Mouse (Mus musculus): ENCODE measurements around the gene Phactr3. TPM values are rescaled to one million over a fixed set of nuclear protein-coding genes. Genes with fewer than 3 reads are reported as not detected.

The Phactr3 gene
- polyA plus RNA-seq, 1 experiment from 2014 or later: 1.8 TPM

- Histone ChIP-seq H3K36me3 (ENCODE audit: control insufficient read depth, insufficient read depth, low read length) (no peaks in the 10 kb centered on the region), H3K4me2 (ENCODE audit: low read depth, low read length) (no peak overlapping the region), H3K9me3 (ENCODE audit: control insufficient read depth, low read length) (no peaks in the 10 kb centered on the region), H3K9ac (ENCODE audit: low read depth, low read length) (no peak overlapping the region), H3K27ac (replicated peaks; ENCODE audit: low read depth, low read length) (no peak overlapping the region), H3K4me3 (ENCODE audit: low read depth, low read length) (no peak overlapping the region), H3K4me1 (ENCODE audit: control insufficient read depth, insufficient read depth, low read length) (no peaks in the 10 kb centered on the region), H3K27me3 (replicated peaks; ENCODE audit: control insufficient read depth, insufficient read depth, low read length) (no peaks in the 10 kb centered on the region)
- DNase-seq (ENCODE audit: low spot score) (no peak), ATAC-seq (ENCODE audit: low read depth) (no peak)
- 65% methylated on average over 4 of the region's 4 CpGs for WGBS
Measured at GRCm38 (mm10) chr2:178218461-178218860, 99.7 kb downstream of the Phactr3 start.

DNA sequence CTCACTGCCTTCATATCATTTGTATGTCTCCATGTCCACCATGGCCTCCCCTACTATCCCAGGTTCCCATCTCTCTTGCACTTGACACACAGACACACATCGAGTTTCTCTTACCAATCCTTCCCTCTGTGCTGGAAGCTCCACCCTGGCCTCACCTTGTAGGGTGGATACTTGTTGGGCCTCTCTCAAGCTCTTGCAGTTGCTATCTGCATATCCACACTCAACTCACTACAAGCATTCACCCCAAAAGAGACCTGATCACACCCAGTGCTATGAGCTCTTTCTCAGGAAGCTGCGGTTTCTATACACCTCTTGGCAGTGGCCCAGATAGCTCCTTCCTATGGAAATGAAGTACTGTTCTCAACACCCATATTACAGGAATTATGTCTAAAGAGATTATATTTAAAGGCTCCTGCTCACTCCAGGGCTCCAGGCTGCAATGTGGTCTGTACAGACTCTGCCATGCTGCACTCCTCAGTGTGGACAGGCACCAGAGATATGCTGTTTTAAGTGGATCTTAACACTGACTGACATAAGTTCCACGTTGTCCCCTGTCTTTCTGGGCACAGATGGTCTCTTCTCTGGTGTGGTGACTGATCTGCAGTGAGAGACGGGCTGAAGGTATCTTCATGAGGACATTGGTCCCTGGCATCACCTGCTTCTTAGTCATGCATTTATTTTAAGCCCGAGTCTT lies 100.8 kb downstream of the Phactr3 start:
- 79% methylated on average over 5 of the region's 5 CpGs for WGBS
- no peak for DNase-seq (ENCODE audit: low spot score)
- no peaks in the 10 kb centered on the region for H3K4me1 ChIP-seq (ENCODE audit: control insufficient read depth, insufficient read depth, low read length)
- no peak overlapping the region for H3K4me3 ChIP-seq (ENCODE audit: low read depth, low read length)
- H3K9ac ChIP-seq (ENCODE audit: low read depth, low read length): no peak overlapping the region
- H3K27ac ChIP-seq (replicated peaks; ENCODE audit: low read depth, low read length): no peak overlapping the region
- H3K9me3 ChIP-seq (ENCODE audit: control insufficient read depth, low read length): no peaks in the 10 kb centered on the region
- no peaks in the 10 kb centered on the region for H3K27me3 ChIP-seq (replicated peaks; ENCODE audit: control insufficient read depth, insufficient read depth, low read length)
- no peaks in the 10 kb centered on the region for H3K36me3 ChIP-seq (ENCODE audit: control insufficient read depth, insufficient read depth, low read length)
- H3K4me2 ChIP-seq (ENCODE audit: low read depth, low read length): no peak overlapping the region
- no peak for ATAC-seq (ENCODE audit: low read depth)

DNA sequence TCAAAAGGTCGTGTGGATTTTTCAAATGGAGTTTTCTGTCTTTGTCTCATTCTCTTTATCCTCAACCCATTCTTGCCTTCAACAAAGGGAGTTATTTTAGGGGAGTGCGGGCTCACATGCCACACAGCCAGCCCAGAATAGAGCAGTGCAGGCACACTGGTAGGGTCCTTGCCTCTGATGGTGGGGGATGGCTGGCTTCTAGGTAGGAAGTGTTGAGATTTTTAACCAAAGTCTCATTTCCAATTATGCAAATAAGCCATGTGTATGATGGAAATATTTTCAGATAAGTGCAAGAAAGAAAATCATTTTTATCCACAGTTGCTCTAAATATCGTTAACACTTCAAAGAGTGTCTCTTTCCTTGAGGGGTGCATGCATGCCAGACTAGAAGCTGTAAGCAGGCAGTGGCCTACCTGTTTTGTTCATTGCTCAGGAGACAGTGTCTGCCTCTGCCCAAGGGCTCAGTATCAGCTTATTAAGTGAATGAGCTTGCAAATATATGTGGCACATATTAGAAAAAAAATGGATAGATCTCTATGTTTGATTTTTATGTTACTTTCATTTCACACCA lies 101.5 kb downstream of the Phactr3 start:
- ATAC-seq (ENCODE audit: low read depth) (no peak), DNase-seq (ENCODE audit: low spot score) (no peak)
- Histone ChIP-seq H3K27me3 (replicated peaks; ENCODE audit: control insufficient read depth, insufficient read depth, low read length) (no peaks in the 10 kb centered on the region), H3K27ac (replicated peaks; ENCODE audit: low read depth, low read length) (no peak overlapping the region), H3K4me3 (ENCODE audit: low read depth, low read length) (no peak overlapping the region), H3K4me1 (ENCODE audit: control insufficient read depth, insufficient read depth, low read length) (no peaks in the 10 kb centered on the region), H3K9ac (ENCODE audit: low read depth, low read length) (no peak overlapping the region), H3K4me2 (ENCODE audit: low read depth, low read length) (no peak overlapping the region), H3K36me3 (ENCODE audit: control insufficient read depth, insufficient read depth, low read length) (no peaks in the 10 kb centered on the region), H3K9me3 (ENCODE audit: control insufficient read depth, low read length) (no peaks in the 10 kb centered on the region)
- 83% methylated on average over 3 of the region's 3 CpGs for WGBS

DNA sequence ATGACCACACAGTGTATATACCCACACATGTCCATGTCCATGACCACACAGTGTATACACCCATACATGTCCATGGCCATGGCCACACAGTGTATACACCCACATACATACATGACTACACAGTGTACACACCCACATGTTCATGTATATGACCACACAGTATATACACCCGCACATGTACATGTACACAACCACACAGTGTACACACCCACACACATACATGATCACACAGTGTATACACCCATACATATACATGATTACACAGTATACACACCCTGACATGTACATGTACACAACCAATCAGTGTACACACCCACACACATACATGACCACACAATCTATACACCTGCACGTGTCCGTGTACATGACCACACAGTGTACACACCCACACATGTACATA lies 102.2 kb downstream of the Phactr3 start:
- no peaks in the 10 kb centered on the region for H3K27me3 ChIP-seq (replicated peaks; ENCODE audit: control insufficient read depth, insufficient read depth, low read length)
- ATAC-seq (ENCODE audit: low read depth) (peak; percentile 18; the same call in 1 of the 2 replicates), DNase-seq (ENCODE audit: low spot score) (no peak)
- no peaks in the 10 kb centered on the region for H3K4me1 ChIP-seq (ENCODE audit: control insufficient read depth, insufficient read depth, low read length)
- H3K36me3 ChIP-seq (ENCODE audit: control insufficient read depth, insufficient read depth, low read length): no peaks in the 10 kb centered on the region
- H3K27ac ChIP-seq (replicated peaks; ENCODE audit: low read depth, low read length): no peak overlapping the region
- no peak overlapping the region for H3K4me3 ChIP-seq (ENCODE audit: low read depth, low read length)
- 100% methylated on average over 3 of the region's 3 CpGs for WGBS
- H3K9ac ChIP-seq (ENCODE audit: low read depth, low read length): no peak overlapping the region
- no peaks in the 10 kb centered on the region for H3K9me3 ChIP-seq (ENCODE audit: control insufficient read depth, low read length)
- H3K4me2 ChIP-seq (ENCODE audit: low read depth, low read length): no peak overlapping the region

DNA sequence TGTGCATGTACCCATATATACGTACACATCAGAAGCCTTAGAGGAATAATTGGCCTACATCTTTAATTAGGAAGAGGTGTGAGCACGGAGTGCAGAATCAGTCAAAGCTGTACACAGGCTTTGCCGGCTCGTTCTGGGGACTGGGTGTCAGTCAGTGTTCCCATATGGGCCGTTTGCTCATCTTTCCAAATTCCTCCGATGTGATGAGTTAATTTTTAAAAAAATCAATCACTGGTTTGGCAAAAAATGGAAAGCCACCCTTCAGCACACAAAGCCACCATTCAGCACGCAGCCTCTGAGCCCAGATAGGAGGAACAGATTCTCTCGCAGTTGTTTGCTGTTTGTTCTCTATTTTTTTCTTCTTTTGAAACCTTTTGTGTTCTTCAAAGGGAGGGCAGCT lies 110.5 kb downstream of the Phactr3 start:
- H3K4me3 ChIP-seq (ENCODE audit: low read depth, low read length): no peak overlapping the region
- no peak overlapping the region for H3K27ac ChIP-seq (replicated peaks; ENCODE audit: low read depth, low read length)
- H3K9ac ChIP-seq (ENCODE audit: low read depth, low read length): no peak overlapping the region
- H3K27me3 ChIP-seq (replicated peaks; ENCODE audit: control insufficient read depth, insufficient read depth, low read length): no peaks in the 10 kb centered on the region
- no peak for DNase-seq (ENCODE audit: low spot score)
- 80% methylated on average over 8 of the region's 8 CpGs for WGBS
- no peaks in the 10 kb centered on the region for H3K9me3 ChIP-seq (ENCODE audit: control insufficient read depth, low read length)
- H3K4me2 ChIP-seq (ENCODE audit: low read depth, low read length): no peak overlapping the region
- H3K36me3 ChIP-seq (ENCODE audit: control insufficient read depth, insufficient read depth, low read length): no peaks in the 10 kb centered on the region
- H3K4me1 ChIP-seq (ENCODE audit: control insufficient read depth, insufficient read depth, low read length): no peaks in the 10 kb centered on the region
- ATAC-seq (ENCODE audit: low read depth): no peak

GRCm38 (mm10) chr2:178233487-178233886 lies 114.7 kb downstream of the Phactr3 start:
- H3K9me3 ChIP-seq (ENCODE audit: control insufficient read depth, low read length): no peaks in the 10 kb centered on the region
- DNase-seq (ENCODE audit: low spot score) (no peak), ATAC-seq (ENCODE audit: low read depth) (no peak)
- H3K4me1 ChIP-seq (ENCODE audit: control insufficient read depth, insufficient read depth, low read length): no peaks in the 10 kb centered on the region
- H3K4me3 ChIP-seq (ENCODE audit: low read depth, low read length): no peak overlapping the region
- no peaks in the 10 kb centered on the region for H3K36me3 ChIP-seq (ENCODE audit: control insufficient read depth, insufficient read depth, low read length)
- no peak overlapping the region for H3K4me2 ChIP-seq (ENCODE audit: low read depth, low read length)
- WGBS: 75% methylated on average over 5 of the region's 5 CpGs
- no peak overlapping the region for H3K9ac ChIP-seq (ENCODE audit: low read depth, low read length)
- H3K27ac ChIP-seq (replicated peaks; ENCODE audit: low read depth, low read length): no peak overlapping the region
- H3K27me3 ChIP-seq (replicated peaks; ENCODE audit: control insufficient read depth, insufficient read depth, low read length): no peaks in the 10 kb centered on the region

GRCm38 (mm10) chr2:178237056-178237455 lies 118.3 kb downstream of the Phactr3 start:
- no peak for DNase-seq (ENCODE audit: low spot score)
- no peaks in the 10 kb centered on the region for H3K36me3 ChIP-seq (ENCODE audit: control insufficient read depth, insufficient read depth, low read length)
- H3K9me3 ChIP-seq (ENCODE audit: control insufficient read depth, low read length): no peaks in the 10 kb centered on the region
- no peak overlapping the region for H3K4me3 ChIP-seq (ENCODE audit: low read depth, low read length)
- 76% methylated on average over 3 of the region's 3 CpGs for WGBS
- H3K27me3 ChIP-seq (replicated peaks; ENCODE audit: control insufficient read depth, insufficient read depth, low read length): no peaks in the 10 kb centered on the region
- H3K9ac ChIP-seq (ENCODE audit: low read depth, low read length): no peak overlapping the region
- no peak for ATAC-seq (ENCODE audit: low read depth)
- no peak overlapping the region for H3K4me2 ChIP-seq (ENCODE audit: low read depth, low read length)
- H3K4me1 ChIP-seq (ENCODE audit: control insufficient read depth, insufficient read depth, low read length): no peaks in the 10 kb centered on the region
- H3K27ac ChIP-seq (replicated peaks; ENCODE audit: low read depth, low read length): no peak overlapping the region

GRCm38 (mm10) chr2:178238503-178238902 lies 119.7 kb downstream of the Phactr3 start:
- no peaks in the 10 kb centered on the region for H3K4me1 ChIP-seq (ENCODE audit: control insufficient read depth, insufficient read depth, low read length)
- ATAC-seq (ENCODE audit: low read depth): no peak
- 80% methylated on average over 2 of the region's 2 CpGs for WGBS
- no peak for DNase-seq (ENCODE audit: low spot score)
- H3K9ac ChIP-seq (ENCODE audit: low read depth, low read length): no peak overlapping the region
- no peak overlapping the region for H3K27ac ChIP-seq (replicated peaks; ENCODE audit: low read depth, low read length)
- H3K4me2 ChIP-seq (ENCODE audit: low read depth, low read length): no peak overlapping the region
- H3K36me3 ChIP-seq (ENCODE audit: control insufficient read depth, insufficient read depth, low read length): no peaks in the 10 kb centered on the region
- no peaks in the 10 kb centered on the region for H3K9me3 ChIP-seq (ENCODE audit: control insufficient read depth, low read length)
- no peak overlapping the region for H3K4me3 ChIP-seq (ENCODE audit: low read depth, low read length)
- H3K27me3 ChIP-seq (replicated peaks; ENCODE audit: control insufficient read depth, insufficient read depth, low read length): no peaks in the 10 kb centered on the region

GRCm38 (mm10) chr2:178240886-178241285 lies 122.1 kb downstream of the Phactr3 start:
- DNase-seq (ENCODE audit: low spot score): no peak
- WGBS: 73% methylated on average over 8 of the region's 8 CpGs
- H3K9ac ChIP-seq (ENCODE audit: low read depth, low read length): no peak overlapping the region
- H3K4me2 ChIP-seq (ENCODE audit: low read depth, low read length): no peak overlapping the region
- no peaks in the 10 kb centered on the region for H3K36me3 ChIP-seq (ENCODE audit: control insufficient read depth, insufficient read depth, low read length)
- ATAC-seq (ENCODE audit: low read depth): no peak
- H3K27ac ChIP-seq (replicated peaks; ENCODE audit: low read depth, low read length): no peak overlapping the region
- H3K9me3 ChIP-seq (ENCODE audit: control insufficient read depth, low read length): no peaks in the 10 kb centered on the region
- H3K4me3 ChIP-seq (ENCODE audit: low read depth, low read length): no peak overlapping the region
- H3K27me3 ChIP-seq (replicated peaks; ENCODE audit: control insufficient read depth, insufficient read depth, low read length): no peaks in the 10 kb centered on the region
- H3K4me1 ChIP-seq (ENCODE audit: control insufficient read depth, insufficient read depth, low read length): no peaks in the 10 kb centered on the region
